Mouse (Mus musculus) testis, adult 2 months (tissue): ENCODE data around the gene Opn4. TPM values are rescaled to one million over a fixed set of nuclear protein-coding genes. Genes with fewer than 3 reads are reported as not detected.

Experiments used
- H3K27ac ChIP-seq: fragments of 200-500 bp; 2 replicates; pipeline ENCODE4 v1.5.1; 2012; ENCODE audit warnings: low read depth, low read length; ENCODE audit not compliant: control insufficient read depth, insufficient read depth
- H3K27me3 ChIP-seq: fragments of 200-500 bp; 2 replicates; pipeline ENCODE4 v1.6.1; 2012; ENCODE audit warnings: mild to moderate bottlenecking, low read length, moderate library complexity; ENCODE audit not compliant: control insufficient read depth, insufficient read depth
- H3K36me3 ChIP-seq: fragments of 200-500 bp; 2 replicates; pipeline ENCODE4 v1.6.1; 2012; ENCODE audit warnings: mild to moderate bottlenecking, low read length; ENCODE audit not compliant: control insufficient read depth, insufficient read depth
- H3K4me1 ChIP-seq: fragments of 200-500 bp; 2 replicates; pipeline ENCODE4 v1.6.1; 2012; ENCODE audit warnings: low read length; ENCODE audit not compliant: control insufficient read depth, insufficient read depth
- H3K4me3 ChIP-seq: fragments of 200-500 bp; 2 replicates; pipeline ENCODE4 v1.5.1; 2012; ENCODE audit warnings: low read depth, mild to moderate bottlenecking, low read length, moderate library complexity, mixed read lengths; ENCODE audit not compliant: control insufficient read depth
- CTCF ChIP-seq: fragments of 200-500 bp; IDR thresholded peaks from 2 replicates; pipeline ENCODE4 v1.5.1; 2012; ENCODE audit warnings: low read depth, mild to moderate bottlenecking, inconsistent platforms, low read length, moderate library complexity; ENCODE audit not compliant: control insufficient read depth, insufficient read depth, insufficient replicate concordance
- POLR2A ChIP-seq: fragments of 200-500 bp; IDR thresholded peaks from 2 replicates; pipeline ENCODE4 v1.6.1; 2012; ENCODE audit warnings: low read depth, mild to moderate bottlenecking, inconsistent platforms, low read length, moderate library complexity; ENCODE audit not compliant: control insufficient read depth
- polyA plus RNA-seq: library from polyadenylated mRNA; depleted of rRNA; stranded (reverse); fragments of >200 nt; gene quantifications from 2 replicates; pipeline ENCODE4 v1.2.3, GENCODE M21; 2012; rRNA removed

Gene Opn4
- 0.14 and 0.26 TPM in 2 replicates for polyA plus RNA-seq

- Histone ChIP-seq H3K4me1 (no peaks in the 10 kb centered on the region), H3K4me3 (no peak within 1 kb of the TSS), H3K27me3 (no peaks in the 10 kb centered on the region), H3K36me3 (no peaks in the 10 kb centered on the region), H3K27ac (no peak within 1 kb of the TSS)
- TF ChIP-seq POLR2A, result no peak
- TF ChIP-seq CTCF, result no peak
These were observed at the start of gene Opn4 for GRCm38 (mm10) chr14:34599941-34600340. Gene Opn4, minus strand, starts transcription at chr14:34600142.

GRCm38 (mm10) chr14:34647870-34648475, 48.0 kb upstream of the Opn4 start:
- no peaks in the 10 kb centered on the region for H3K27me3 ChIP-seq
- H3K36me3 ChIP-seq, result no peaks in the 10 kb centered on the region
- TF ChIP-seq CTCF (no peak), POLR2A (no peak)
- H3K4me3 ChIP-seq, result no peak overlapping the region
- H3K4me1 ChIP-seq, result peaks cover 3% of the 10 kb centered on the region; the same call in 1 of the 2 replicates
- H3K27ac ChIP-seq, result no peak overlapping the region

GRCm38 (mm10) chr14:34644140-34644539, 44.2 kb upstream of the Opn4 start:
- H3K27me3 ChIP-seq, result no peaks in the 10 kb centered on the region
- H3K36me3 ChIP-seq, result no peaks in the 10 kb centered on the region
- no peak overlapping the region for H3K4me3 ChIP-seq
- H3K4me1 ChIP-seq, result peaks cover 3% of the 10 kb centered on the region; the same call in 1 of the 2 replicates
- TF ChIP-seq CTCF, result no peak
- TF ChIP-seq POLR2A, result no peak
- no peak overlapping the region for H3K27ac ChIP-seq

GRCm38 (mm10) chr14:34635721-34636120, 35.8 kb upstream of the Opn4 start:
- H3K27me3 ChIP-seq, result no peaks in the 10 kb centered on the region
- H3K4me3 ChIP-seq, result no peak overlapping the region
- no peak overlapping the region for H3K27ac ChIP-seq
- peaks cover 2% of the 10 kb centered on the region; the same call in 1 of the 2 replicates for H3K4me1 ChIP-seq
- no peaks in the 10 kb centered on the region for H3K36me3 ChIP-seq
- TF ChIP-seq POLR2A (no peak), CTCF (no peak)

GRCm38 (mm10) chr14:34635192-34635591, 35.2 kb upstream of the Opn4 start:
- Histone ChIP-seq H3K27ac (no peak overlapping the region), H3K4me1 (peaks cover 2% of the 10 kb centered on the region; the same call in 1 of the 2 replicates), H3K36me3 (no peaks in the 10 kb centered on the region), H3K27me3 (no peaks in the 10 kb centered on the region), H3K4me3 (no peak overlapping the region)
- TF ChIP-seq CTCF, result no peak
- no peak for TF ChIP-seq POLR2A

- TF ChIP-seq POLR2A (no peak), CTCF (no peak)
- peaks cover 2% of the 10 kb centered on the region; the same call in 1 of the 2 replicates for H3K4me1 ChIP-seq
- H3K4me3 ChIP-seq, result no peak overlapping the region
- no peaks in the 10 kb centered on the region for H3K27me3 ChIP-seq
- H3K36me3 ChIP-seq, result no peaks in the 10 kb centered on the region
- H3K27ac ChIP-seq, result no peak overlapping the region
These were observed 32.9 kb upstream of the Opn4 start for GRCm38 (mm10) chr14:34632722-34633448.

- Histone ChIP-seq H3K4me1 (no peaks in the 10 kb centered on the region), H3K27ac (no peak overlapping the region), H3K27me3 (no peaks in the 10 kb centered on the region), H3K36me3 (no peaks in the 10 kb centered on the region), H3K4me3 (no peak overlapping the region)
- no peak for TF ChIP-seq CTCF
- no peak for TF ChIP-seq POLR2A
These were observed 26.9 kb upstream of the Opn4 start for GRCm38 (mm10) chr14:34626824-34627223.
